Mouse (Mus musculus): ENCODE measurements around the gene Zdhhc15. TPM values are rescaled to one million over a fixed set of nuclear protein-coding genes. Genes with fewer than 3 reads are reported as not detected.
"Not testable (repeated sequence)": the region's sequence is repeated elsewhere in the genome, so short reads cannot be mapped to it uniquely, and the experiment has no call there.

The Zdhhc15 gene
- 1 to 10 TPM; 8.0 TPM for total RNA-seq (2021)

DNA sequence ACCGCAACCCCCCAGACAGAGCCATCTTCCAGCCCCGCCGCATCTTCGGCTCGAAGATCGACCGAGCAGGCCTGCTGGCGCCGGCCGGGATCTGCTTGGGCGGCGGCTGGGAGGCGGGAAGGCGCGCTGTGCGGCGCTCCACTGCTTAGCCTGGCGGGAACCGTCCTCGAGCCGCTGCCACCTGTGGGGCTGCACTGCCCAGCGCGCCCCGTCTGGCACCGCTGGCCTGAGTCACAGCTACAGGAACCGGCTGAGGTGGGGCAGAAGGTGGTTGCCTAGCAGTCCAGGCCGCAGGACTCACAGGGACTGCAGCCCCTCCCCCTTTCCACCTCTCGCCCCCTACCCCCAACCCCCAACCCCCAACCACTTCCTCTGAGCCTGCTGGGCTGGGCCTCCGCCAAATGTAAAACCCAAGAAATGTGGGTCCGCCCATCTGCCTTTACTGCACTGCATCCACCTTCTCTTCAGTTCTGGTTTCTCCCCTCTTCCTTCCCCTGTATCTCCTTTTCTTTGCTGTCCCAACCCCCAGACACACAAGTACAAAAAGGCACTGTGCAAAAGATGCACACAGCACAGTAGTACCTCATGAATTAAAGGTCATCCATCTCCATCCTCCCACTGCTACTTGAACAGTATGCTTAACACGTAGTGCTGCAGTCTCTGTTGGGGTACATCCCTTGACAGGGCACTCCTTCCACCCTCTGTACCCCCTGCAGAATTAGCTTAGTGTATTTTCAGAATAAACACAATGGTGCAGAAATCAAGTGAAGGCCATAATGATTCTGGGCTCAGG is at the start of gene Zdhhc15:
Gene Zdhhc15 (minus strand): TSS at position 308 of the 793 bp plus-strand sequence.
- DNase-seq (ENCODE audit: low spot score in 2 of 2): peak; percentile 2 to 43
- intact Hi-C loops (cut with DNase I): no loop called here

DNA sequence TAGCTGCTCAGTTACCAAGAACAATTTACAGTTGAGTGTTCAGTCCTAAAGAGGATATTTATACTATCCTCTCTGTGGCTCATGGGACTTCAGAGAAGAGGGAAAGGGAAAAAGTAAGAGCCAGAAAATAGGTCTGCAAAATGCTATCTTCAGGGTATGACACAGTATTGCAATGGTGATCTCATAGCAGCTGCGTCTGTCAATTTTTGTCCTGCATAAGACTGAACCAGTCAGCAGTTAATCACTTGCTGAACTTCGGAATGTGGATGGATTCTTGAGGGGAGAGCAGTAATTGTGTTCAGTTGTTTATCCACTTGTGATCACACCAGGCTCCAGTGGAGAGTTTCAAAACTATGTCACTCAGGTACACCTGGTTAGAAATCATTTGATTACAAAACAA is 37.1 kb upstream of the Zdhhc15 start:
- no peak for DNase-seq (ENCODE audit: low spot score in 2 of 2)
- intact Hi-C loops (cut with DNase I): no loop called here

DNA sequence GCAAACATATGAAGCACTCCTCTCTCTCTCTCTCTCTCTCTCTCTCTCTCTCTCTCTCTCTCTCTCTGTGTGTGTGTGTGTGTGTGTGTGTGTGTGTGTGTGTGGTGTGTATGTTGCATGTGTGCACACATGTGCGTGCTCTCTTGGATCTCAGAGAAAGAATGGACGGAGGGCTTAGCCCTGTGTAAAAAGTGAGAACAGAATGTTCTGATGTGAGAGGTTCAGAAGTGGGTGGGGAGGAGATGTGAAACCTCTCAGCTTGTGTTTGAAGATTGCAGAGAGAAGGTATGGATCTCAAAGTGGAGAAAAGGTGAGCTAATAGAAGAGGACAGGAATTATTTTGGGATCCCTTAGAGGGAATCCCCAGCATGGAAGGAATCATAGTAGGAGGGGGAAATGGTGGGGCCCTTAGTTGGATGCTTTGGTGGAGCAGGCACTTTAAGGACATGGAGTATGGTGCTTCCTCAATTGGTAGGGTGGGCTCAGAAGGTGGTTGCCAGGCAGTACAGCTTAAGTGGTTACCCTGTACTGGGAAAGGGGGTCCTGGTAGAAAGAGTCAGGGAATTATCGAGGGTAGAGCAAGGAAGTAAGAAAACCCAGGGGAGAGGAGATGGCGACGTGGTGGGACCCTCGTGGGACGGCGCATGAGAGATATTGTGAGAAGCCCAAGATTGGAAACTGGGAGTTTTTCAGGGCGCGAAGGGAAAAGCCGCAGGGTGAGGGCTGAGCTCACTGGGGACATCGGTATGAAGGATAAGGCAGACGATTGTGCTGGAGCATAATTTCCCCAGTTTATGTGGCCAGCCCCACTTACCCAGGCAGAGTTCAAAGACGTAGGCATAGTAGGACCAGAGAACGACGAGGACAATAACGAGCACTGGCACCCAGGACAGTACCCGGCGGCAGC is 761 bp downstream of the Zdhhc15 start:
- peak; percentile 0 to 44 for DNase-seq (ENCODE audit: low spot score in 2 of 2)
- intact Hi-C loops (cut with DNase I): no loop called here

- intact Hi-C loops (cut with DNase I): no loop called here
- no peak for DNase-seq (ENCODE audit: low spot score in 2 of 2)
These were observed 13.9 kb downstream of the Zdhhc15 start for GRCm38 (mm10) chrX:104656976-104657375.

GRCm38 (mm10) chrX:104612531-104612930 is 58.3 kb downstream of the Zdhhc15 start:
- intact Hi-C loops (cut with DNase I): no loop called here
- no peak for DNase-seq (ENCODE audit: low spot score in 2 of 2)

DNA sequence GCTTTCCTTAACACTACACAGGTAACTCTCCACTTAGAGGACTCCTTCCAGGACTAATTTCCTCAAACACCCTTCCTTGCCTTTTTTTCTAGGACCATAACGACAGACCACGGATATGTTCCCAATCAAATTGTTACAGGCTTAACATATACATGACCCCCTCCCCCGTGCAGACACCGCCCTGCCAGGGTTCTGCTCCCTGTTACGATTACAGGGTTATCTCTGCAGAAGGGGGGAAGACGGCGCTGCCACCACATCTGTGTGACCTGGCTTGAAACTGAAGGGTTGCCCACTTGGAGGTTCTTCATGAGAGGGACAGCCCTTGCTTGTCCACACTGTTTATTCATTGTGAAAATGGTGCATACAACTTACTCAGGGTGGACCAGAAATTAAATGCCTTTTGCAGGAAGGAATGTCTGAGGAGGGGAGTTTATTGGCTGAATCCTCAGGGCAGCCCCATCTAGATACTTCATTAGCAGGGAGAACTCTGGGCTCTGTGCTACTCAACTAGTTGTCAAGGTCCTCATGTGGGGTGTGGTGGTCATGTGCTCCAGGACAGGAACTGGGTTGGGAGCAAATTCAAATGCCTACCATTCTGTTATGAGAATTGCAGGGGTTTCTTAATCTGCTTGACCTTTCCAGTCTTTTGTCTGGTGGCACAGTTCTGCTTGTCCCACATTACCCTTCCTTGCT is 67.0 kb downstream of the Zdhhc15 start:
- intact Hi-C loops (cut with DNase I); DNase-seq (ENCODE audit: low spot score in 2 of 2): not testable (repeated sequence)

DNA sequence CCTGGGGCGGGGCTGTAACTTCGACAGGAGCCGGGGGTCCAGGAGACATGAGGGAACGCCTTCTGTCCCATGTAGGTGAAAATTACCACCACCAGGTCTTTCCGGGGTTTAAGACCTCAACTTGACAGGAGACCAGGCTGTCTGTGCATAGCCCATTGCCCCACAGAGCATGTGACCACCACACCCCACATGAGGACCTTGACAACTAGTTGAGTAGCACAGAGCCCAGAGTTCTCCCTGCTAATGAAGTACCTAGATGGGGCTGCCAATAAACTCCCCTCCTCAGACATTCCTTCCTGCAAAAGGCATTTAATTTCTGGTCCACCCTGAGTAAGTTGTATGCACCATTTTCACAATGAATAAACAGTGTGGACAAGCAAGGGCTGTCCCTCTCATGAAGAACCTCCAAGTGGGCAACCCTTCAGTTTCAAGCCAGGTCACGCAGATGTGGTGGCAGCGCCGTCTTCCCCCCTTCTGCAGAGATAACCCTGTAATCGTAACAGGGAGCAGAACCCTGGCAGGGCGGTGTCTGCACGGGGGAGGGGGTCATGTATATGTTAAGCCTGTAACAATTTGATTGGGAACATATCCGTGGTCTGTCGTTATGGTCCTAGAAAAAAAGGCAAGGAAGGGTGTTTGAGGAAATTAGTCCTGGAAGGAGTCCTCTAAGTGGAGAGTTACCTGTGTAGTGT is 68.5 kb downstream of the Zdhhc15 start:
- intact Hi-C loops (cut with DNase I); DNase-seq (ENCODE audit: low spot score in 2 of 2): not testable (repeated sequence)

DNA sequence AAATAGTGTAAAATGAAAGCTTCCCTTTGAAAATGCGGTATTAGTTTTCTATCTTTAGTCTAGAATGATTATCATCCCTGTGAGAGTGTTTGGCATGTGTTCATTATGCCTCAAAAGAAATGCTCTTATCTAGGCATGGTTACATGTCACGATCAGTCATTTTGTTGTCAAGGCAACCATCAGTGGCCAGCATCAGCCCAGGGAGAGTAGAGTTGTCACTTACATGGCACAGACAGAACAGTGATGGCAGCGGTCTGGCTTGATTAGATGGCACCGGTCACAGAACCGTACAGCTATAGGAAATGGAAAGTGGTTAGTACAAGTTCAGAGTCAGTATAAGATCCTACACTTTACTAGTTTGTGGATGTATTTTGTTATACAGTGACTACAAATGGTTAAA is 96.9 kb downstream of the Zdhhc15 start:
- no peak for DNase-seq (ENCODE audit: low spot score in 2 of 2)
- intact Hi-C loops (cut with DNase I): no loop called here

GRCm38 (mm10) chrX:104567497-104567896 is 103.4 kb downstream of the Zdhhc15 start:
- no peak for DNase-seq (ENCODE audit: low spot score in 2 of 2)
- intact Hi-C loops (cut with DNase I): no loop called here

DNA sequence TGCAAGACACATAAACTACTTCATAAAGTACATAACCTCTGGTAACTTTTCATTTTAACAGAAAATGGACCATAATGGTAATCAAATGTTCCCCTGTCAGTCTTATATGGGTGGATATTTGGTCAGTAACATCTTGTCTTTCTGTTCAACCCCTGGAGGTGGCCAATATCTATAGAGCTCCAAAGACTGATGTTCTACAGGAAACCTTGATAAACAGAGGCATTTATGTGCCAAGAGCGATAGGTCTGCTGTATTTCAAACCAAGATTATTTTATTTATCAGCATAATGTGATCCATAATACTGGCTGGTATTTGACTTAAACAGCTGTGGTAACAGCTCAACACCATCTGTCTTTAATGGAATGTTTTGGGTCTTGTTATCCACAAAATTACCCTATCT is 125.6 kb downstream of the Zdhhc15 start:
- intact Hi-C loops (cut with DNase I): no loop called here
- DNase-seq (ENCODE audit: low spot score in 2 of 2): no peak

DNA sequence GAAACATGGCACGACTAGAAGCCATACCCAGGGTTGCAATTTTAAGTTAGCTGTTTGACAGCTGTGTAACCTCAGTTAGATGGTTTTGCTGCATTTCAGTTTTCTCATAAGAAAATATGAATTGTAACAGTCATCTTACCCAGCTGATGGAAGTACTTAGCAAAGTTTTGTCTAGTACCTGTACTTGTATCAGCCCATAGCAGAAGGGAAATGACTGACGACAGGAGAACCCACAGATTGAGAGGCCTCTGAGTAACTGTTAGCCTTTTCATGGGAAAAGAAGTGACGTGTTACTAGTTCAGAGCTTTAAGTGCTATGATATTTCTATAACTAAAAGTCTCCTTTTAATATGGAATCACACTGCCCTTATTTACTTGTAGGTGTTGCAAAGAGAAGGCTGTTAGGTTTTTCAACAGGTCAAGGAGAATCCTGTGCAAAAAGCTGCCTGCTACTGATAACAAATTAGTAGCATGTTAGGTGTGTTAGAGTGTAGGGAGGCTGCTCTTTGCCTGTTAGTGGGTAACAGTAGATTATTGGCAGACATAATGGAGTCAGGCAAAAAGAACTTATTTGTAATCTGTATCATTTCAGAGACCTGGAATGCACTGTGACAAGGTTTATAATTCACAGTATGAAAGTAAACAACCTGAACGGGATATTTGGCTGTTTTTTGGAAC is 126.8 kb downstream of the Zdhhc15 start:
- no peak for DNase-seq (ENCODE audit: low spot score in 2 of 2)
- intact Hi-C loops (cut with DNase I): no loop called here

- no peak for DNase-seq (ENCODE audit: low spot score in 2 of 2)
- intact Hi-C loops (cut with DNase I): no loop called here
These were observed 128.2 kb downstream of the Zdhhc15 start for GRCm38 (mm10) chrX:104542635-104543034.

- intact Hi-C loops (cut with DNase I): no loop called here
- DNase-seq (ENCODE audit: low spot score in 2 of 2): peak in 1 of 2 experiments; percentile 36
These were observed 169.1 kb downstream of the Zdhhc15 start for GRCm38 (mm10) chrX:104501765-104502164.

DNA sequence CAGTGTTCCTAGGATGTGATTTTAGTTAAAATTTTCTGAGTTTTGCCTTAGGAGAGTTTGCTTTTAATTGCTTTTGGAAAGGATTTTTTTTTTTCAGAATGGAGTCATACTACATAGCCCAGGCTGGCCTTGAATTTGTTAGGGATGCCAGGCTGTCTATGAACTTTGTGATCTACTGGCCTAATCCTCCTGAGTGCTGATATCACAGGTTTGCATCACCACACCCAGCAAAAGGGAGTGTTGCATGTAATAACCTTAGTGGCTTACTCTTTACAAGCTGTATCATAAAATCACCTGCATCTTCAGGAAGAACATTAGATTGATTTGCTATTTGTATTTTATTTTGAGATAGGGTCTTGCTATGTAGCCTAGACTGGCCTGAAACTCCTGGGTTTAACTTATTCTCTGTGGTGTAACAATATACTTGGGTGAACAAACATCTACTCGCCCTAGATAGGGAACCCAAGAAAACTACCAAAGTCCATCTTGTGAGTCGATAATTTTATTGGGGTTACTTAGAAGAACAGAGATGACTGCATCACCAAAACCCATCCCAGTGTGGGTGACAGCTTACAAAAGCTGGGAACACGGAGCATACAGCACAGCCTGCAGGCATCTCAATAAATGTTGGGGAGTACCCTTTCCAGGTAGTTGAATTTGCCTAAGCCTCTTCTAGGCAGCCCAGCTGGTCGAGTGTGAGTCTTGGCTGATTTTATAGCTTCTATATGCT is 181.1 kb downstream of the Zdhhc15 start:
- DNase-seq (ENCODE audit: low spot score in 2 of 2): no peak
- intact Hi-C loops (cut with DNase I): no loop called here

DNA sequence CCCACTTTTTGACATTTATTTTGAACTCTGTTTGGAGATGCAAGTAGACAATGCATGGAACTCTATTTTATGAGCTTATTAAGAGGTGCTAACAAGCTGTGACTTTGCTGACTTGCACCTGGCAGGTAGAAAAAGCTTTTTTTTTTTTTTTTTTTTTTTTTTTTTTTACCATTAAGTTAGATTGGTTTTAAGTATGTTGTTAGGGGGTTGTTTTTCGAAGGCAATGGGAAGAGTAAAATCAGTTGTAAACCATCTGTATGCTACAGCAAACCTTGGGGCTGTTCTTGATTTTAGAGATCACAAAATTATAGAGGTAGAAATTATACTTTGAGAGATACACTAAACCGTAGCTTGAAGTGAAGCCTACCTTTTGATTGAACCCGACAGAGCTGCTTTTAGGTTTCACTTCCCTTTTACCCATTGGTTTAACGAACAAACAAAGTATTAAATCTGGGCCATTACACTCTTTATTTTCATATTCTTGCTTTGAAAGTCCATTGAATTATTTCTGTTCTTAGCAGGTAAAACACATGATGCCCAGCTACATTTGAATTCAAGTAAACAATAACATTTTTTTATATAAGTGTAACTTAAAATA is 181.9 kb downstream of the Zdhhc15 start:
- no peak for DNase-seq (ENCODE audit: low spot score in 2 of 2)
- intact Hi-C loops (cut with DNase I): no loop called here

- intact Hi-C loops (cut with DNase I): no loop called here
- no peak for DNase-seq (ENCODE audit: low spot score in 2 of 2)
These were observed 182.8 kb downstream of the Zdhhc15 start for GRCm38 (mm10) chrX:104488036-104488435.

Data from left cerebral cortex, postnatal 25 days (tissue).